Mouse (Mus musculus): ENCODE results near the gene Wnt5b. TPM values are rescaled to one million over a fixed set of nuclear protein-coding genes. Genes with fewer than 3 reads are reported as not detected.

Wnt5b gene
- 0.18 and 0.19 TPM in 2 replicates for polyA plus RNA-seq (2015; fragmentation: Nextera tagmentation; extraction: Ambion mirVana)

- ATAC-seq (ENCODE audit: low read depth), result no peak
- H3K4me3 ChIP-seq (ENCODE audit: low read depth, low read length), result peak within 1 kb of the TSS; percentile 56
- H3K27me3 ChIP-seq (ENCODE audit: control insufficient read depth, insufficient read depth, low read depth, low read length), result peaks cover 54% of the 10 kb centered on the region
- peak within 1 kb of the TSS; percentile 70 for H3K4me2 ChIP-seq (ENCODE audit: low read depth, low read length)
- no peak within 1 kb of the TSS for H3K27ac ChIP-seq (ENCODE audit: low read length)
- no peak within 1 kb of the TSS for H3K9ac ChIP-seq (ENCODE audit: low read depth, low read length)
- H3K9me3 ChIP-seq (replicated peaks; ENCODE audit: control insufficient read depth, low read length), result no peaks in the 10 kb centered on the region
- H3K36me3 ChIP-seq (ENCODE audit: control insufficient read depth, insufficient read depth), result no peaks in the 10 kb centered on the region
- no peaks in the 10 kb centered on the region for H3K4me1 ChIP-seq (ENCODE audit: control insufficient read depth, low read depth, low read length)
- WGBS (ENCODE audit: insufficient replicate concordance), result under 1% methylated on average over 101 of the region's 120 CpGs
These were observed at the start of gene Wnt5b for GRCm38 (mm10) chr6:119543803-119544517. Gene Wnt5b (minus strand): TSS chr6:119544347.

GRCm38 (mm10) chr6:119590872-119591271 is 46.7 kb upstream of the Wnt5b start:
- H3K9ac ChIP-seq (ENCODE audit: low read depth, low read length), result no peak overlapping the region
- H3K4me2 ChIP-seq (ENCODE audit: low read depth, low read length), result no peak overlapping the region
- no peak for ATAC-seq (ENCODE audit: low read depth)
- no peaks in the 10 kb centered on the region for H3K27me3 ChIP-seq (ENCODE audit: control insufficient read depth, insufficient read depth, low read depth, low read length)
- H3K4me3 ChIP-seq (ENCODE audit: low read depth, low read length), result no peak overlapping the region
- H3K9me3 ChIP-seq (replicated peaks; ENCODE audit: control insufficient read depth, low read length), result no peaks in the 10 kb centered on the region
- WGBS (ENCODE audit: insufficient replicate concordance), result 85% methylated on average over 2 of the region's 2 CpGs
- H3K4me1 ChIP-seq (ENCODE audit: control insufficient read depth, low read depth, low read length), result no peaks in the 10 kb centered on the region; the same call in 1 of the 2 replicates
- H3K36me3 ChIP-seq (ENCODE audit: control insufficient read depth, insufficient read depth), result no peaks in the 10 kb centered on the region
- no peak overlapping the region for H3K27ac ChIP-seq (ENCODE audit: low read length)

GRCm38 (mm10) chr6:119587897-119588296 is 43.8 kb upstream of the Wnt5b start:
- Histone ChIP-seq H3K4me1 (ENCODE audit: control insufficient read depth, low read depth, low read length) (no peaks in the 10 kb centered on the region; the same call in 1 of the 2 replicates), H3K9me3 (replicated peaks; ENCODE audit: control insufficient read depth, low read length) (no peaks in the 10 kb centered on the region), H3K4me3 (ENCODE audit: low read depth, low read length) (no peak overlapping the region), H3K4me2 (ENCODE audit: low read depth, low read length) (no peak overlapping the region), H3K27ac (ENCODE audit: low read length) (no peak overlapping the region), H3K36me3 (ENCODE audit: control insufficient read depth, insufficient read depth) (no peaks in the 10 kb centered on the region), H3K9ac (ENCODE audit: low read depth, low read length) (no peak overlapping the region), H3K27me3 (ENCODE audit: control insufficient read depth, insufficient read depth, low read depth, low read length) (no peaks in the 10 kb centered on the region)
- no peak for ATAC-seq (ENCODE audit: low read depth)
- 85% methylated on average over 2 of the region's 2 CpGs for WGBS (ENCODE audit: insufficient replicate concordance)

- Histone ChIP-seq H3K4me2 (ENCODE audit: low read depth, low read length) (no peak overlapping the region), H3K27ac (ENCODE audit: low read length) (no peak overlapping the region), H3K4me3 (ENCODE audit: low read depth, low read length) (no peak overlapping the region), H3K36me3 (ENCODE audit: control insufficient read depth, insufficient read depth) (no peaks in the 10 kb centered on the region), H3K9me3 (replicated peaks; ENCODE audit: control insufficient read depth, low read length) (no peaks in the 10 kb centered on the region), H3K27me3 (ENCODE audit: control insufficient read depth, insufficient read depth, low read depth, low read length) (no peaks in the 10 kb centered on the region), H3K4me1 (ENCODE audit: control insufficient read depth, low read depth, low read length) (no peaks in the 10 kb centered on the region; the same call in 1 of the 2 replicates), H3K9ac (ENCODE audit: low read depth, low read length) (no peak overlapping the region)
- no peak for ATAC-seq (ENCODE audit: low read depth)
These were observed 43.3 kb upstream of the Wnt5b start for GRCm38 (mm10) chr6:119587454-119587853.

- Histone ChIP-seq H3K9ac (ENCODE audit: low read depth, low read length) (no peak overlapping the region), H3K4me3 (ENCODE audit: low read depth, low read length) (no peak overlapping the region), H3K27me3 (ENCODE audit: control insufficient read depth, insufficient read depth, low read depth, low read length) (no peaks in the 10 kb centered on the region), H3K9me3 (replicated peaks; ENCODE audit: control insufficient read depth, low read length) (no peaks in the 10 kb centered on the region), H3K27ac (ENCODE audit: low read length) (no peak overlapping the region), H3K4me1 (ENCODE audit: control insufficient read depth, low read depth, low read length) (no peaks in the 10 kb centered on the region; the same call in 1 of the 2 replicates), H3K4me2 (ENCODE audit: low read depth, low read length) (no peak overlapping the region), H3K36me3 (ENCODE audit: control insufficient read depth, insufficient read depth) (no peaks in the 10 kb centered on the region)
- WGBS (ENCODE audit: insufficient replicate concordance), result 67% methylated on average over 5 of the region's 5 CpGs
- ATAC-seq (ENCODE audit: low read depth), result peak; percentile 53
These were observed 41.7 kb upstream of the Wnt5b start for GRCm38 (mm10) chr6:119585652-119586375.

- Histone ChIP-seq H3K9ac (ENCODE audit: low read depth, low read length) (no peak overlapping the region), H3K27me3 (ENCODE audit: control insufficient read depth, insufficient read depth, low read depth, low read length) (no peaks in the 10 kb centered on the region), H3K9me3 (replicated peaks; ENCODE audit: control insufficient read depth, low read length) (no peaks in the 10 kb centered on the region), H3K4me2 (ENCODE audit: low read depth, low read length) (no peak overlapping the region), H3K27ac (ENCODE audit: low read length) (no peak overlapping the region), H3K4me3 (ENCODE audit: low read depth, low read length) (no peak overlapping the region), H3K36me3 (ENCODE audit: control insufficient read depth, insufficient read depth) (no peaks in the 10 kb centered on the region), H3K4me1 (ENCODE audit: control insufficient read depth, low read depth, low read length) (no peaks in the 10 kb centered on the region; the same call in 1 of the 2 replicates)
- 57% methylated on average over 1 of the region's 1 CpGs for WGBS (ENCODE audit: insufficient replicate concordance)
- no peak for ATAC-seq (ENCODE audit: low read depth)
These were observed 39.9 kb upstream of the Wnt5b start for GRCm38 (mm10) chr6:119584061-119584460.

GRCm38 (mm10) chr6:119583165-119583564 is 39.0 kb upstream of the Wnt5b start:
- H3K4me2 ChIP-seq (ENCODE audit: low read depth, low read length), result no peak overlapping the region
- 84% methylated on average over 5 of the region's 5 CpGs for WGBS (ENCODE audit: insufficient replicate concordance)
- no peaks in the 10 kb centered on the region for H3K36me3 ChIP-seq (ENCODE audit: control insufficient read depth, insufficient read depth)
- no peaks in the 10 kb centered on the region for H3K9me3 ChIP-seq (replicated peaks; ENCODE audit: control insufficient read depth, low read length)
- no peak for ATAC-seq (ENCODE audit: low read depth)
- no peaks in the 10 kb centered on the region; the same call in 1 of the 2 replicates for H3K4me1 ChIP-seq (ENCODE audit: control insufficient read depth, low read depth, low read length)
- no peak overlapping the region for H3K4me3 ChIP-seq (ENCODE audit: low read depth, low read length)
- no peaks in the 10 kb centered on the region for H3K27me3 ChIP-seq (ENCODE audit: control insufficient read depth, insufficient read depth, low read depth, low read length)
- no peak overlapping the region for H3K9ac ChIP-seq (ENCODE audit: low read depth, low read length)
- no peak overlapping the region for H3K27ac ChIP-seq (ENCODE audit: low read length)

- no peaks in the 10 kb centered on the region for H3K4me1 ChIP-seq (ENCODE audit: control insufficient read depth, low read depth, low read length)
- no peak overlapping the region for H3K9ac ChIP-seq (ENCODE audit: low read depth, low read length)
- WGBS (ENCODE audit: insufficient replicate concordance), result 89% methylated on average over 4 of the region's 4 CpGs
- no peaks in the 10 kb centered on the region for H3K27me3 ChIP-seq (ENCODE audit: control insufficient read depth, insufficient read depth, low read depth, low read length)
- no peaks in the 10 kb centered on the region for H3K36me3 ChIP-seq (ENCODE audit: control insufficient read depth, insufficient read depth)
- H3K27ac ChIP-seq (ENCODE audit: low read length), result no peak overlapping the region
- no peak overlapping the region for H3K4me2 ChIP-seq (ENCODE audit: low read depth, low read length)
- no peak overlapping the region for H3K4me3 ChIP-seq (ENCODE audit: low read depth, low read length)
- H3K9me3 ChIP-seq (replicated peaks; ENCODE audit: control insufficient read depth, low read length), result no peaks in the 10 kb centered on the region
- ATAC-seq (ENCODE audit: low read depth), result no peak
These were observed 32.6 kb upstream of the Wnt5b start for GRCm38 (mm10) chr6:119576706-119577105.

GRCm38 (mm10) chr6:119575331-119575730 is 31.2 kb upstream of the Wnt5b start:
- Histone ChIP-seq H3K9ac (ENCODE audit: low read depth, low read length) (no peak overlapping the region), H3K4me3 (ENCODE audit: low read depth, low read length) (no peak overlapping the region), H3K27me3 (ENCODE audit: control insufficient read depth, insufficient read depth, low read depth, low read length) (no peaks in the 10 kb centered on the region), H3K27ac (ENCODE audit: low read length) (no peak overlapping the region), H3K36me3 (ENCODE audit: control insufficient read depth, insufficient read depth) (no peaks in the 10 kb centered on the region), H3K4me2 (ENCODE audit: low read depth, low read length) (no peak overlapping the region), H3K4me1 (ENCODE audit: control insufficient read depth, low read depth, low read length) (no peaks in the 10 kb centered on the region), H3K9me3 (replicated peaks; ENCODE audit: control insufficient read depth, low read length) (no peaks in the 10 kb centered on the region)
- ATAC-seq (ENCODE audit: low read depth), result no peak
- WGBS (ENCODE audit: insufficient replicate concordance), result 89% methylated on average over 12 of the region's 12 CpGs
